Mouse (Mus musculus): ENCODE measurements around the gene Bicc1. TPM values are rescaled to one million over a fixed set of nuclear protein-coding genes. Genes with fewer than 3 reads are reported as not detected.

The Bicc1 gene
- polyA plus RNA-seq, 1 experiment from 2014 or later = 23.5 TPM

DNA sequence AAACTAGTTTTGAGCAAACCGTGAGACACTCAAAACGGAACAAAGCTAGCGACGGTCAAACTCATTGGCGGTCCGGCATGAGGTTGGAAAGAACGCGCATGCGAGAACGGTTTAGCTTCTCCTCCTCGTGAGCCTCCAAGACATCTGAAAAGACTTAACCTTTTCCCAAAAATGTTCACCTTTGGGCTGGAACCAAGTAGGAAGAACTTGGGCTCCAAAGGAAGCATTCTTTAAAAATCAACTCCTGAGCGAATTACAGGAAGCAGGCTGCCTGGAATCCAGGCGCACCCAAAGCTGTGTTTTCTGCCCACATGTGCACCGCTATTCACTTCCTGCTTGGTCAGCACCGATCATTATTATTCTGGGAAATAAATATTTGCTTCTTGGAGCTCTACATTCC lies 15.8 kb upstream of the Bicc1 start:
- ATAC-seq (ENCODE audit: insufficient number of reproducible peaks, insufficient read depth, low FRiP score, low read depth) = no peak

DNA sequence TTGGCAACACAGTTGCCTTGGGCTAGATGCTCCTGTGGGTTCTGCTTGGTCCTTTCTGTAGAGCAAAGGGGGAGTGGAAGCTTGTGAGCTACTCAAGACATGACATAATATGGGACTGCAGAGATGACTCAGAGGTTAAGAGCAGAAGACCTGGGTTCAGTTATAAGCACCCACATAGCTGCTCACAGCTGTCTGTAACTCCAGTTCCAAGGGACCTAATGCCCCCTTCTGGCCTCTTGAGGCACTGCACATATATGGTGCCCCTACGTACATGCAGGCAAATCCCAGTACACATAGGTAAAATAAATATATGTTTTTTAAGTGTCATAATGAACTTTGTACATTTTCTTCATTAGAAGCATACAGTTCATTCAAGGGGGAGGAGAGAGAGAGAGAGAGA lies 11.9 kb upstream of the Bicc1 start:
- no peak for ATAC-seq (ENCODE audit: insufficient number of reproducible peaks, insufficient read depth, low FRiP score, low read depth)
- WGBS = 100% methylated on average over 1 of the region's 1 CpGs
- no peaks in the 10 kb centered on the region for H3K9me3 ChIP-seq (ENCODE audit: control insufficient read depth, low read depth, low read length)
- no peaks in the 10 kb centered on the region for H3K36me3 ChIP-seq (ENCODE audit: control insufficient read depth, insufficient read depth, low read length)
- H3K27ac ChIP-seq (ENCODE audit: low read length) = no peak overlapping the region
- H3K9ac ChIP-seq (replicated peaks; ENCODE audit: low read depth, low read length) = no peak overlapping the region
- no peak overlapping the region for H3K4me3 ChIP-seq (ENCODE audit: low read depth, low read length)
- H3K27me3 ChIP-seq (ENCODE audit: control insufficient read depth, insufficient read depth, low read length) = no peaks in the 10 kb centered on the region
- H3K4me2 ChIP-seq (replicated peaks; ENCODE audit: low read depth, low read length) = no peak overlapping the region
- no peaks in the 10 kb centered on the region for H3K4me1 ChIP-seq (ENCODE audit: control insufficient read depth, insufficient read depth, low read length)

More for the DNA sequence above, 15.8 kb upstream of the Bicc1 start:
- Histone ChIP-seq H3K36me3 (ENCODE audit: control insufficient read depth, insufficient read depth, low read length) (no peaks in the 10 kb centered on the region), H3K9me3 (ENCODE audit: control insufficient read depth, low read depth, low read length) (no peaks in the 10 kb centered on the region), H3K4me3 (ENCODE audit: low read depth, low read length) (no peak overlapping the region), H3K4me2 (replicated peaks; ENCODE audit: low read depth, low read length) (no peak overlapping the region), H3K9ac (replicated peaks; ENCODE audit: low read depth, low read length) (no peak overlapping the region), H3K4me1 (ENCODE audit: control insufficient read depth, insufficient read depth, low read length) (no peaks in the 10 kb centered on the region), H3K27me3 (ENCODE audit: control insufficient read depth, insufficient read depth, low read length) (no peaks in the 10 kb centered on the region), H3K27ac (ENCODE audit: low read length) (no peak overlapping the region)
- 90% methylated on average over 15 of the region's 15 CpGs for WGBS

DNA sequence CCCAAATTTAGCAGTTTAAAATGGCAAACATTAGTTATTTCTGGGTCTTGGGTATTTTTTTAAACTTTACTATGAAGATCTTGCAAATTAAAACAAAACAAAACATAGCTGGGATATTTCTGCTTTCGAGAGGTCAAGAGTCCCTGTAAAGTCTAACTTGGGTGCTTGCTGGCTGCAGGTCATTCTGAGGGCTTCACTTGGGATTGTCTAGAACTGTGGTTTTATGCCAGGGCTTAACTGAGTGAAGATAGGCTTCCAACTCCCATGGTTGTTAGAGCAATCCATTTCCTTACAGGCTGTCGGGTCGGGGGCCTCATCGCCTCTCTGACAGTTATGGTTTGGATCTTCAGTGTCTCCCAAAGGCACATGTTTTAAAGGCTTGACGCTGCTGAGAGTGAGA lies 11.3 kb upstream of the Bicc1 start:
- Histone ChIP-seq H3K4me1 (ENCODE audit: control insufficient read depth, insufficient read depth, low read length) (no peaks in the 10 kb centered on the region), H3K9ac (replicated peaks; ENCODE audit: low read depth, low read length) (no peak overlapping the region), H3K4me3 (ENCODE audit: low read depth, low read length) (no peak overlapping the region), H3K36me3 (ENCODE audit: control insufficient read depth, insufficient read depth, low read length) (no peaks in the 10 kb centered on the region), H3K4me2 (replicated peaks; ENCODE audit: low read depth, low read length) (no peak overlapping the region), H3K9me3 (ENCODE audit: control insufficient read depth, low read depth, low read length) (no peaks in the 10 kb centered on the region), H3K27me3 (ENCODE audit: control insufficient read depth, insufficient read depth, low read length) (no peaks in the 10 kb centered on the region), H3K27ac (ENCODE audit: low read length) (no peak overlapping the region)
- 82% methylated on average over 5 of the region's 5 CpGs for WGBS
- ATAC-seq (ENCODE audit: insufficient number of reproducible peaks, insufficient read depth, low FRiP score, low read depth) = no peak

DNA sequence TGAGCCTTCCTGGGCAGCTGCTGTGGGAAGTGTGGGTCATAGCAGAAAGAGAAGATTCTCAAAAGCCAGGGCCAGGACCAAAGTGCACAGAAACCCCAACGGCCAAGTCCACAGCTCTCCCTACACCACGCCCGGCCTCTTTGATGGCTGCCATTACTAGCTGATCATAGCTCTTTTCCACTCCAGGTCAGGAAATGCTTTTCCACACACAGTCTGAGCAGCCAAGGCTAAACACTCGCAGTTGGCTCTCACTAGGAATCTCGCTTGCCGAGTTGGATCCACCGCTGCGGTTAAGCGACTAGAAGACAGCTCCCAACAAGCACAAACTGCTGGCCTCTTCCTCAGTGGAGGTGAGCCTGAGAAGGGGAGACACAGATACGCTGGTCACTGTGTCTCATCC lies 10.3 kb upstream of the Bicc1 start:
- Histone ChIP-seq H3K36me3 (ENCODE audit: control insufficient read depth, insufficient read depth, low read length) (no peaks in the 10 kb centered on the region), H3K4me1 (ENCODE audit: control insufficient read depth, insufficient read depth, low read length) (no peaks in the 10 kb centered on the region), H3K9ac (replicated peaks; ENCODE audit: low read depth, low read length) (no peak overlapping the region), H3K4me3 (ENCODE audit: low read depth, low read length) (no peak overlapping the region), H3K9me3 (ENCODE audit: control insufficient read depth, low read depth, low read length) (no peaks in the 10 kb centered on the region), H3K27me3 (ENCODE audit: control insufficient read depth, insufficient read depth, low read length) (no peaks in the 10 kb centered on the region), H3K27ac (ENCODE audit: low read length) (no peak overlapping the region), H3K4me2 (replicated peaks; ENCODE audit: low read depth, low read length) (no peak overlapping the region)
- 83% methylated on average over 10 of the region's 10 CpGs for WGBS
- no peak for ATAC-seq (ENCODE audit: insufficient number of reproducible peaks, insufficient read depth, low FRiP score, low read depth)

DNA sequence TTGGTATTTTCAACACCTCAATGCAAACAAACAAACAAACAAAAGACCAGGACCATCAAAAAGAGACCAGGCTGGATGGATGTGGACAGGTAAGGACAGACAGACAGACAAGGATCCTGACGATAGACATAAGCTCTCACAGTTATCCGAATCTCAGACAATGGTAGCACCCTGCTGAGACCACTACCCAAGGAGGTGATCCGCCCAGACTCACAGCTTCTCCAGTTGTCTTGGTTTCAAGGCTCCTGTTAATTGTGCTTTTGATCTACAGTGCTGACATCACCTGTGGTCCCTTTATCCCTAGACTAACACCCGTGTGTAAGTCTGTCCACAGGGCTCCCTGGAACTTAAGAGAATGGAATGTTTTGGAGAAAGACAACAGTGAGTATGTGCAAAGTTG lies 9.7 kb upstream of the Bicc1 start:
- H3K4me3 ChIP-seq (ENCODE audit: low read depth, low read length) = no peak overlapping the region
- H3K36me3 ChIP-seq (ENCODE audit: control insufficient read depth, insufficient read depth, low read length) = no peaks in the 10 kb centered on the region
- WGBS = 52% methylated on average over 4 of the region's 4 CpGs
- H3K4me1 ChIP-seq (ENCODE audit: control insufficient read depth, insufficient read depth, low read length) = no peaks in the 10 kb centered on the region
- ATAC-seq (ENCODE audit: insufficient number of reproducible peaks, insufficient read depth, low FRiP score, low read depth) = no peak
- H3K27me3 ChIP-seq (ENCODE audit: control insufficient read depth, insufficient read depth, low read length) = no peaks in the 10 kb centered on the region
- H3K27ac ChIP-seq (ENCODE audit: low read length) = no peak overlapping the region
- no peaks in the 10 kb centered on the region for H3K9me3 ChIP-seq (ENCODE audit: control insufficient read depth, low read depth, low read length)
- H3K9ac ChIP-seq (replicated peaks; ENCODE audit: low read depth, low read length) = no peak overlapping the region
- no peak overlapping the region for H3K4me2 ChIP-seq (replicated peaks; ENCODE audit: low read depth, low read length)

DNA sequence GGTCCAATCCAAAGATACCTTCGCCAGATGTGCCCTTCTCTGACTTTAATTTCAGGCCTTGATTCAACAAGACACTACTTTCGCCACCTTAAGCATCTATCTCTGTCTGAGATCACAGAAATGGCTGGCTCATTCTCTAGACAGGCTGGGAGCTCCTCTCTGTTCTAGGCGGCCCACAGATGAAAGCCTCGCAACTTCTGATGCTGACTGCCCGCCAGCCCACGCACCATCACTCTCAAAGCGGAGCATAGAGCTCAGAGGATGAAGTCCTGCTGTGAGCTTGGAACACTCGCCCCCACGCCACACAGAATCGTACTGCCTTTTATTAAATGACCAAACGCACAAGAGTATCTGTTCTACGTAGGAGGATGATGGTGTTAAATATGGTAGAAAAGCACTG lies 949 bp upstream of the Bicc1 start:
- 88% methylated on average over 12 of the region's 12 CpGs for WGBS
- ATAC-seq (ENCODE audit: insufficient number of reproducible peaks, insufficient read depth, low FRiP score, low read depth) = no peak

GRCm38 (mm10) chr10:71158940-71159675 lies 392 bp downstream of the Bicc1 start:
- under 1% methylated on average over 61 of the region's 65 CpGs for WGBS
- peak overlapping the region; percentile 67 for H3K27ac ChIP-seq (ENCODE audit: low read length)
- peak; percentile 66 for ATAC-seq (ENCODE audit: insufficient number of reproducible peaks, insufficient read depth, low FRiP score, low read depth)
- no peaks in the 10 kb centered on the region for H3K36me3 ChIP-seq (ENCODE audit: control insufficient read depth, insufficient read depth, low read length)
- no peaks in the 10 kb centered on the region for H3K27me3 ChIP-seq (ENCODE audit: control insufficient read depth, insufficient read depth, low read length)
- H3K4me1 ChIP-seq (ENCODE audit: control insufficient read depth, insufficient read depth, low read length) = 0 out of 2 replicates have a peak, but pooled peaks cover 5% of the 10 kb centered on the region
- H3K4me2 ChIP-seq (replicated peaks; ENCODE audit: low read depth, low read length) = peak overlapping the region; percentile 83
- peak overlapping the region; percentile 81 for H3K9ac ChIP-seq (replicated peaks; ENCODE audit: low read depth, low read length)
- H3K4me3 ChIP-seq (ENCODE audit: low read depth, low read length) = peak overlapping the region; percentile 63
- H3K9me3 ChIP-seq (ENCODE audit: control insufficient read depth, low read depth, low read length) = no peaks in the 10 kb centered on the region

More for the DNA sequence above, 949 bp upstream of the Bicc1 start:
- Histone ChIP-seq H3K36me3 (ENCODE audit: control insufficient read depth, insufficient read depth, low read length) (no peaks in the 10 kb centered on the region), H3K9ac (replicated peaks; ENCODE audit: low read depth, low read length) (no peak overlapping the region), H3K27ac (ENCODE audit: low read length) (no peak overlapping the region), H3K9me3 (ENCODE audit: control insufficient read depth, low read depth, low read length) (no peaks in the 10 kb centered on the region), H3K4me1 (ENCODE audit: control insufficient read depth, insufficient read depth, low read length) (0 out of 2 replicates have a peak, but pooled peaks cover 5% of the 10 kb centered on the region), H3K4me2 (replicated peaks; ENCODE audit: low read depth, low read length) (no peak overlapping the region), H3K4me3 (ENCODE audit: low read depth, low read length) (no peak overlapping the region), H3K27me3 (ENCODE audit: control insufficient read depth, insufficient read depth, low read length) (no peaks in the 10 kb centered on the region)

GRCm38 (mm10) chr10:71156569-71156968 lies 2.9 kb downstream of the Bicc1 start:
- Histone ChIP-seq H3K27me3 (ENCODE audit: control insufficient read depth, insufficient read depth, low read length) (no peaks in the 10 kb centered on the region), H3K9me3 (ENCODE audit: control insufficient read depth, low read depth, low read length) (0 out of 2 replicates have a peak, but pooled peaks cover 2% of the 10 kb centered on the region), H3K4me2 (replicated peaks; ENCODE audit: low read depth, low read length) (no peak overlapping the region), H3K9ac (replicated peaks; ENCODE audit: low read depth, low read length) (no peak overlapping the region), H3K4me3 (ENCODE audit: low read depth, low read length) (no peak overlapping the region), H3K4me1 (ENCODE audit: control insufficient read depth, insufficient read depth, low read length) (0 out of 2 replicates have a peak, but pooled peaks cover 5% of the 10 kb centered on the region), H3K27ac (ENCODE audit: low read length) (no peak overlapping the region), H3K36me3 (ENCODE audit: control insufficient read depth, insufficient read depth, low read length) (no peaks in the 10 kb centered on the region)
- no peak for ATAC-seq (ENCODE audit: insufficient number of reproducible peaks, insufficient read depth, low FRiP score, low read depth)
- 80% methylated on average over 5 of the region's 5 CpGs for WGBS

DNA sequence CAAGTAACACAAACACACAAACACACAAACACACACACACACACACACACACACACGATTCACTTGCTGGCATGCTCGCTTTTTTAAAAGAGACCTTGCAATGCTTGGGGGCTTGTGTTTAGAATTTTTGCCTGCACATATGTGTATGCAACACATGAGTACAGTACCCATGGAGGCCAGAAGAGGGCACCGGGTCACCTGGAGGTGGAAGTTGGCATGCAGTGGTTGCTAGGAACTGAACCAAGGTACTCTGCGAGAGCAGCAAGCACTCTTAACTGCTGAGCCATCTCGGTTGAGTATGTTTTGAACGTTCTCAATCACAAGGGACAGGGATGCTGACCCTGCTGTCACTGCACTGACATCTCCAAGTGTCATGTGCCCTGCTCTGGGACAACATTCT lies 5.9 kb downstream of the Bicc1 start:
- 94% methylated on average over 6 of the region's 6 CpGs for WGBS
- no peak overlapping the region for H3K27ac ChIP-seq (ENCODE audit: low read length)
- 0 out of 2 replicates have a peak, but pooled peaks cover 9% of the 10 kb centered on the region for H3K4me1 ChIP-seq (ENCODE audit: control insufficient read depth, insufficient read depth, low read length)
- H3K27me3 ChIP-seq (ENCODE audit: control insufficient read depth, insufficient read depth, low read length) = no peaks in the 10 kb centered on the region
- no peak overlapping the region for H3K4me2 ChIP-seq (replicated peaks; ENCODE audit: low read depth, low read length)
- H3K9me3 ChIP-seq (ENCODE audit: control insufficient read depth, low read depth, low read length) = 0 out of 2 replicates have a peak, but pooled peaks cover 2% of the 10 kb centered on the region
- H3K9ac ChIP-seq (replicated peaks; ENCODE audit: low read depth, low read length) = no peak overlapping the region
- ATAC-seq (ENCODE audit: insufficient number of reproducible peaks, insufficient read depth, low FRiP score, low read depth) = no peak
- no peaks in the 10 kb centered on the region for H3K36me3 ChIP-seq (ENCODE audit: control insufficient read depth, insufficient read depth, low read length)
- no peak overlapping the region for H3K4me3 ChIP-seq (ENCODE audit: low read depth, low read length)

Measured in stomach, embryonic 14.5 days (tissue).